Mouse (Mus musculus): ENCODE data around the gene Etv6. TPM values are rescaled to one million over a fixed set of nuclear protein-coding genes. Genes with fewer than 3 reads are reported as not detected.

The Etv6 gene
- polyA plus RNA-seq (2017; shearing (Covaris generic)) = 16.1 TPM

DNA sequence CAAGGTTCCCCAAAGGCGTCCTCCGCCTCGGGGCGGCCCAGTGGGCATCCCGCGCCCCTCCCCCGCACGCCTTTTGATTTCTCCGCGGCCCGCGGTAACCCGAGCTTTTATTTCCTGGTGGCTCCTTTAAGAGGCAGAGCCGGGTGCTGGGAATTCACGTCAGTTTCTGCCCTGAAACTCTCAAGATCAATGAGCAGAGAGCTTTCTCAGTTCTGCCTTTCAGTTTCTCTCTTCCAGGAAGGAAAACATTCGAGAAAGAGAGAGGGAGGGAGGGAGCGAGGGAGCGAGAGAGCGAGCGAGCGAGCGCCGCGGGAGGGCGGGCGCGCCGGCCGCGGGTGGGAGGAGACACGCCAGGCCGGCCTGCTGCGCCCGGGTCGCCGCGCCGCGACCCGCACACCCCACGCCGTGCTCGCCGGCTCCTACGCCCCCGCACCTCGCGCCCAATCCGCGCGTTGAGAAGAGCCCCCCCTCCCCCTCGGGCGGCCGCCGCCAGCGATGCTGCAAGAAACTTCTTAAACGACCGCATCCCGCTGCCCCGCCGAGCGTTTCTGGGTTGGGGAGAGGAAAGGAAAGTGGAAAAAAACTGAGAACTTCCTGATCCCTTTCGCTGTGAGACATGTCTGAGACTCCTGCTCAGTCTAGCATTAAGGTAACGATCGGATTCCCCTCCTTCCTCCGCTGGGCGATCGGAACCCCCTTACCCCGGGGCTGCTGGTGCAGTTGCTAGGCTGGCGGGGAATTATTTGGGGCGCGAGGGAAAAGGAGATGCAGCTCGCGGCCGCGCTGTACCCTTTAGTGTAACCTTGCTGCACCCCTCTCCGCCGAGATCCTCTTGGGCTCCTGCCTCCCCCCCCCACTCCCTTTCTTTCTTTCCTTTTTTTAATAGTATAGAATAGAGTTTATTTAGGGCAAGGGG lies at the start of gene Etv6:
Etv6 (plus strand) TSS at position 211 of the 916 bp plus-strand sequence.

Other genes with a start within 250 kb of the Etv6 start
- gene Kap, start 181.9 kb upstream of the Etv6 start, polyA plus RNA-seq (2017; shearing (Covaris generic)) = not detected

Data from inflammation-experienced regulatory T-cells, adult 16 weeks (primary cell).